Mouse (Mus musculus) forebrain, postnatal 0 days (tissue): ENCODE measurements at regions not wholly inside any gene's neighbourhood (a gene's known extent, or its start where the extent isn't known, plus 50 kb on each side); places are given as distances from the start of the nearest gene placed in this dataset.

Source experiments
- ATAC-seq: fragments of 200-750 bp; cut with Nextera tagmentation; 2 replicates; pipeline ENCODE4 v1.8.0; 2017; ENCODE audit warnings: mild to moderate bottlenecking, moderate library complexity
- DNase-seq: peaks from one replicate; pipeline ENCODE4 v3.0.0-alpha.2; 2015
- H3K27ac ChIP-seq: fragments of 300-500 bp; sonication (generic); 2 replicates; pipeline ENCODE4 v1.5.1; 2014; ENCODE audit warnings: low read depth, mild to moderate bottlenecking, antibody characterized with exemption, low read length, moderate library complexity, mixed read lengths
- H3K27me3 ChIP-seq: fragments of 300-500 bp; sonication (generic); 2 replicates; pipeline ENCODE4 v1.6.1; 2014; ENCODE audit warnings: mild to moderate bottlenecking, low read length, mixed read lengths; ENCODE audit not compliant: insufficient read depth
- H3K36me3 ChIP-seq: fragments of 300-500 bp; sonication (generic); 2 replicates; pipeline ENCODE4 v1.6.1; 2014; ENCODE audit warnings: mild to moderate bottlenecking, moderate library complexity; ENCODE audit not compliant: insufficient read depth
- H3K4me1 ChIP-seq: fragments of 300-500 bp; sonication (generic); 2 replicates; pipeline ENCODE4 v1.6.1; 2014; ENCODE audit warnings: antibody characterized with exemption; ENCODE audit not compliant: insufficient read depth
- H3K4me2 ChIP-seq: fragments of 300-500 bp; sonication (generic); 2 replicates; pipeline ENCODE4 v1.6.1; 2014; ENCODE audit warnings: low read depth, mild to moderate bottlenecking, moderate library complexity
- H3K4me3 ChIP-seq: fragments of 300-500 bp; sonication (generic); 2 replicates; pipeline ENCODE4 v1.5.1; 2014; ENCODE audit warnings: low read depth, low read length, mixed read lengths
- H3K9ac ChIP-seq: fragments of 300-500 bp; sonication (generic); 2 replicates; pipeline ENCODE4 v1.6.1; 2014; ENCODE audit warnings: mild to moderate bottlenecking
- H3K9me3 ChIP-seq: fragments of 300-500 bp; sonication (generic); 2 replicates; pipeline ENCODE4 v1.6.1; 2016; ENCODE audit warnings: low read length
- CTCF ChIP-seq: sonication (generic); IDR thresholded peaks from 2 replicates; pipeline ENCODE4 v1.5.1; 2016; ENCODE audit warnings: antibody characterized with exemption, control low read depth, low read depth
- WGBS: fragments of 180-500 bp; shearing (Covaris S2); extraction: QIAGEN DNeasy Blood & Tissue Kit; methylation state at CpG from one replicate; pipeline ENCODE4 v1.1.7; 2014; 5-methylcytosine and 5-hydroxymethylcytosine counted together

- DNase-seq = no peak
- TF ChIP-seq CTCF = no peak
- Histone ChIP-seq H3K4me1 (no peaks in the 10 kb centered on the region), H3K9me3 (no peaks in the 10 kb centered on the region), H3K27me3 (no peaks in the 10 kb centered on the region), H3K27ac (no peak overlapping the region), H3K36me3 (peaks cover 11% of the 10 kb centered on the region; the same call in 1 of the 2 replicates), H3K4me2 (no peak overlapping the region), H3K9ac (no peak overlapping the region), H3K4me3 (no peak overlapping the region)
- no peak for ATAC-seq
- WGBS = 69% methylated on average over 11 of the region's 11 CpGs
Measured at GRCm38 (mm10) chr17:47284236-47284635, 84.5 kb upstream of the Mrps10 start.

- no peak overlapping the region for H3K4me2 ChIP-seq
- TF ChIP-seq CTCF = no peak
- no peak overlapping the region for H3K4me3 ChIP-seq
- WGBS = 64% methylated on average over 4 of the region's 4 CpGs
- DNase-seq (no peak), ATAC-seq (peak; percentile 25; the same call in 1 of the 2 replicates)
- no peaks in the 10 kb centered on the region for H3K27me3 ChIP-seq
- no peak overlapping the region for H3K27ac ChIP-seq
- H3K36me3 ChIP-seq = peaks cover 11% of the 10 kb centered on the region; the same call in 1 of the 2 replicates
- no peaks in the 10 kb centered on the region for H3K4me1 ChIP-seq
- H3K9me3 ChIP-seq = no peaks in the 10 kb centered on the region
- no peak overlapping the region for H3K9ac ChIP-seq
Measured at GRCm38 (mm10) chr17:47283158-47283557, 85.5 kb upstream of the Mrps10 start.

DNA sequence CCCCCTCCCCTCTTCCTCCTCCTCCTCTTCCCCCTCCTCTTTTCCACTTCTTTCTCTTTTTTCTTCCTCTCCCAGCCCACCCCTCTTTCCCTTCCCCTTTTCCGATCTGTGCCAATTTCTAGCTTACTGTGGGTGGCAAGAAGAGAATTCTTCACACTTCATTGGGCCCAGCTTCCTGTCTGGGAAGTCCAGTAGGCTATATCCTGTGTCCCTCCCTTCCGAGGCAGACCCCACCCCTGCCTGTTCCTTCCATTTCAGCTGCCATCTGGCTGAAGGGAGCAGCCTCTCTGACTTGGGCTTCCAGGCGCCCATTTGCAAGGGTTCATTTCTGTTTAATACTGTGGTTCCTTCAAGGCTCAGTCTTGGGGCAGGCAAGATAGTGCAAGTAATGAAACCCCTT, 86.2 kb upstream of the Mrps10 start:
- DNase-seq (no peak), ATAC-seq (no peak)
- 55% methylated on average over 3 of the region's 3 CpGs for whole genome bisulfite sequencing
- H3K27ac ChIP-seq = no peak overlapping the region
- H3K9ac ChIP-seq = no peak overlapping the region
- no peak overlapping the region for H3K4me2 ChIP-seq
- no peak overlapping the region for H3K4me3 ChIP-seq
- H3K36me3 ChIP-seq = peaks cover 6% of the 10 kb centered on the region; the same call in 1 of the 2 replicates
- H3K27me3 ChIP-seq = no peaks in the 10 kb centered on the region
- no peaks in the 10 kb centered on the region for H3K9me3 ChIP-seq
- H3K4me1 ChIP-seq = no peaks in the 10 kb centered on the region
- no peak for TF ChIP-seq CTCF

- no peaks in the 10 kb centered on the region for H3K36me3 ChIP-seq
- no peak overlapping the region for H3K4me2 ChIP-seq
- 85% methylated on average over 5 of the region's 5 CpGs for WGBS
- TF ChIP-seq CTCF = no peak
- H3K4me1 ChIP-seq = 0 out of 2 replicates have a peak, but pooled peaks cover 3% of the 10 kb centered on the region
- ATAC-seq (no peak), DNase-seq (no peak)
- H3K27me3 ChIP-seq = no peaks in the 10 kb centered on the region
- H3K9ac ChIP-seq = no peak overlapping the region
- no peaks in the 10 kb centered on the region for H3K9me3 ChIP-seq
- H3K4me3 ChIP-seq = no peak overlapping the region
- 0 out of 2 replicates have a peak overlapping the region, but pooled peaks have one; percentile 9 for H3K27ac ChIP-seq
Measured at GRCm38 (mm10) chr17:47277890-47278289, 90.8 kb upstream of the Mrps10 start.

DNA sequence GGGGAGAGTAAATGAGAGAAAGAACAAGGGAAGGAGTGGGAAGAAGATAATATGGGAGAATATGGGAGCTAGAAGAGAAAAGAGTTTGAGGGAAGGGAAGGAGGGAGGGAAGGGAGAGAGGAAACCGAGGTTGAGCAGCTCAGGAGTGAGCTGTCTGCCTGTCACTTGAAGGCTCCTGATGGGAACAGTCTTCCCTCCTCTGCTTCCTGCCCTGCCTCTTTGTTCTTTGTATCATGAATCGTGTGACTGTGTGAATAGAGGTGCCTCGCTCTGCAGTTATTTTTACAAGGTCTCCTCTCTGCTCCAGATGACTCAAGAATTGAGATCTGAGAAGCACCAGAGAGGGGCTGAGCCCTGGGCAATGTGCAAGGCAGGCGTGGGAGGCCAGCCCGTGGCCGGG, 92.0 kb upstream of the Mrps10 start:
- Histone ChIP-seq H3K27me3 (no peaks in the 10 kb centered on the region), H3K36me3 (no peaks in the 10 kb centered on the region), H3K27ac (peak overlapping the region; percentile 74), H3K4me2 (no peak overlapping the region), H3K4me3 (no peak overlapping the region), H3K9ac (no peak overlapping the region), H3K9me3 (no peaks in the 10 kb centered on the region), H3K4me1 (0 out of 2 replicates have a peak, but pooled peaks cover 3% of the 10 kb centered on the region)
- no peak for TF ChIP-seq CTCF
- WGBS = 67% methylated on average over 6 of the region's 6 CpGs
- DNase-seq (peak; percentile 33), ATAC-seq (peak; percentile 97)

GRCm38 (mm10) chr17:47275796-47276311, 92.8 kb upstream of the Mrps10 start:
- ATAC-seq = no peak
- TF ChIP-seq CTCF = no peak

DNA sequence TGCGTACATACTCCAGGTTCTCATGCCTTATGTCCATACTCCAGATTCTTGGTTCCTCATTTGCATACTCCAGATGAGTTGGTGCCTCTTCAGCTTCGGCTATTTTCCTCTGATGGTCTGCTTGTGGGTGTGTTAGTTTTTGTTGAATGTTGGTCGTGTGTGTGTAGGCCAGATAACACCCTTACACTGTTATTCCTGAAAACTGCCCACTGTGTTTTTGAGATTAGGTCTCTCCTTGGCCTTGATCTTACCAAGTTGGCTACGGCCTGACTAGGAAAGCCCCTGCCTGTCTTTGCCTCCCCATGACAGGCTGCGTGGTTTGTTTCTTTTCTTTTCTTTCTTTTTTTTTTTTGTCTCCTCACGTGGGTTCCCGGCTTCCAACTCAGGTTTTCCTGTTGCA, 95.4 kb upstream of the Mrps10 start:
- Histone ChIP-seq H3K27ac (no peak overlapping the region), H3K9ac (no peak overlapping the region), H3K27me3 (no peaks in the 10 kb centered on the region), H3K36me3 (peaks cover 2% of the 10 kb centered on the region; the same call in 1 of the 2 replicates), H3K4me1 (0 out of 2 replicates have a peak, but pooled peaks cover 3% of the 10 kb centered on the region), H3K9me3 (no peaks in the 10 kb centered on the region), H3K4me3 (no peak overlapping the region), H3K4me2 (no peak overlapping the region)
- TF ChIP-seq CTCF = no peak
- ATAC-seq (no peak), DNase-seq (no peak)
- WGBS = 89% methylated on average over 7 of the region's 7 CpGs

More at GRCm38 (mm10) chr17:47275796-47276311, 92.8 kb upstream of the Mrps10 start:
- DNase-seq = no peak
- H3K4me1 ChIP-seq = 0 out of 2 replicates have a peak, but pooled peaks cover 3% of the 10 kb centered on the region
- no peak overlapping the region for H3K4me3 ChIP-seq
- H3K4me2 ChIP-seq = no peak overlapping the region
- no peaks in the 10 kb centered on the region for H3K36me3 ChIP-seq
- H3K27ac ChIP-seq = peak overlapping the region; percentile 67
- no peaks in the 10 kb centered on the region for H3K27me3 ChIP-seq
- 61% methylated on average over 19 of the region's 19 CpGs for WGBS
- no peak overlapping the region for H3K9ac ChIP-seq
- H3K9me3 ChIP-seq = no peaks in the 10 kb centered on the region
